Mouse (Mus musculus): ENCODE measurements at regions not wholly inside any gene's neighbourhood (a gene's known extent, or its start where the extent isn't known, plus 50 kb on each side); places are given as distances from the start of the nearest gene placed in this dataset.

DNA sequence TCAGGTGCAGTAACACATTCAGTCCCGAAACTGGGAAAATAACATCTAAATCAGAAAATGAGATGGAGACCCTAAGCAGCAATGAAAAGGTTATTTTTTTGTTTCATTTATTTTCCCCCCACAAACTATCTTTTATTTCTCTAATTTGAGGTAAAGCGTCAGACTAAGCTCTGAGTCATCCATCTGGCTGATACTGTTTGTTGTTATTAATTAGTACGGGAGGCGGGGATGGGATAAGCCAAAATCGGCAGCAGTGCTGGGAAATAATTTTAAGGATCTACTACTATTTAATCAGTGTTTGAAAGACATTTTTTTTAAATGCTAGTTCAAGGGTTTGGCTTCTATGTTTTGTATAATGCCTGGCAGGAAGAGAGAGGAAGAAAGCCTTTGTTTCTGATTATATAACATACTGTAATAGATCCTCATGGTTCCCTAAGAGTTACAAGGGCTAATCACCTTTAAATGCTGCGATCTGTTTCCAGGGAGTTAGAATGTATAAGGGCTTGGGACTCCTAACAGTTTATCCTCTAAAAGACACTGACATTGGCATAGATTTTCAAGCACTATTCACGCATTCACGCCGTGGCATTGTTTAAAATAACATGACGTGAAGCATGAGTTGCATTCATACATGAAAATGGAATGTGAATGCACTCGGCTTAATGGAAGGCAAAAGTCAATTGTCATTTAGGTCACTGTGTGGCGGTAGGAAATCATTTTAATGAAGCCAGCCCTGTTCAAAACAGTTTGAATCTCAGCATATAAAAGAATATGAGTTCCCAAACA is 446.4 kb upstream of the Igfbp7 start:
- H3K4me3 ChIP-seq (ENCODE audit: low read depth, low read length): no peak overlapping the region
- WGBS: 90% methylated on average over 12 of the region's 12 CpGs

GRCm38 (mm10) chr5:77851645-77852044 is 443.8 kb upstream of the Igfbp7 start:
- no peak for ATAC-seq (ENCODE audit: insufficient number of reproducible peaks, low FRiP score, low TSS enrichment, low read depth)
- no peak overlapping the region for H3K4me2 ChIP-seq (ENCODE audit: low read depth, severe bottlenecking)
- no peaks in the 10 kb centered on the region for H3K9me3 ChIP-seq (ENCODE audit: control insufficient read depth, low read length)
- 84% methylated on average over 3 of the region's 3 CpGs for WGBS
- H3K27me3 ChIP-seq (ENCODE audit: control insufficient read depth, insufficient read depth, low read length): no peaks in the 10 kb centered on the region
- no peak overlapping the region for H3K27ac ChIP-seq (replicated peaks; ENCODE audit: low read depth, low read length)
- no peak overlapping the region for H3K4me3 ChIP-seq (ENCODE audit: low read depth, low read length)
- DNase-seq (ENCODE audit: low spot score): no peak
- H3K36me3 ChIP-seq (ENCODE audit: control insufficient read depth, insufficient read depth, low read length): no peaks in the 10 kb centered on the region
- no peaks in the 10 kb centered on the region for H3K4me1 ChIP-seq (ENCODE audit: control insufficient read depth, insufficient read depth, low read length)
- H3K9ac ChIP-seq (ENCODE audit: low read length): no peak overlapping the region

More for the DNA sequence above, 446.4 kb upstream of the Igfbp7 start:
- no peaks in the 10 kb centered on the region for H3K36me3 ChIP-seq (ENCODE audit: control insufficient read depth, insufficient read depth, low read length)
- no peaks in the 10 kb centered on the region for H3K9me3 ChIP-seq (ENCODE audit: control insufficient read depth, low read length)
- DNase-seq (ENCODE audit: low spot score) (no peak), ATAC-seq (ENCODE audit: insufficient number of reproducible peaks, low FRiP score, low TSS enrichment, low read depth) (no peak)
- H3K27ac ChIP-seq (replicated peaks; ENCODE audit: low read depth, low read length): no peak overlapping the region
- no peak overlapping the region for H3K4me2 ChIP-seq (ENCODE audit: low read depth, severe bottlenecking)
- H3K4me1 ChIP-seq (ENCODE audit: control insufficient read depth, insufficient read depth, low read length): no peaks in the 10 kb centered on the region
- H3K9ac ChIP-seq (ENCODE audit: low read length): no peak overlapping the region
- no peaks in the 10 kb centered on the region for H3K27me3 ChIP-seq (ENCODE audit: control insufficient read depth, insufficient read depth, low read length)

- WGBS: 75% methylated on average over 5 of the region's 5 CpGs
- no peak overlapping the region for H3K4me3 ChIP-seq (ENCODE audit: low read depth, low read length)
- no peaks in the 10 kb centered on the region for H3K4me1 ChIP-seq (ENCODE audit: control insufficient read depth, insufficient read depth, low read length)
- DNase-seq (ENCODE audit: low spot score) (no peak), ATAC-seq (ENCODE audit: insufficient number of reproducible peaks, low FRiP score, low TSS enrichment, low read depth) (no peak)
- H3K27ac ChIP-seq (replicated peaks; ENCODE audit: low read depth, low read length): no peak overlapping the region
- no peak overlapping the region for H3K4me2 ChIP-seq (ENCODE audit: low read depth, severe bottlenecking)
- no peaks in the 10 kb centered on the region for H3K9me3 ChIP-seq (ENCODE audit: control insufficient read depth, low read length)
- H3K27me3 ChIP-seq (ENCODE audit: control insufficient read depth, insufficient read depth, low read length): no peaks in the 10 kb centered on the region
- H3K9ac ChIP-seq (ENCODE audit: low read length): no peak overlapping the region
- no peaks in the 10 kb centered on the region for H3K36me3 ChIP-seq (ENCODE audit: control insufficient read depth, insufficient read depth, low read length)
Measured at GRCm38 (mm10) chr5:77838186-77839097, 430.6 kb upstream of the Igfbp7 start.

- H3K27ac ChIP-seq (replicated peaks; ENCODE audit: low read depth, low read length): no peak overlapping the region
- H3K9me3 ChIP-seq (ENCODE audit: control insufficient read depth, low read length): no peaks in the 10 kb centered on the region
- no peak overlapping the region for H3K9ac ChIP-seq (ENCODE audit: low read length)
- no peak overlapping the region for H3K4me2 ChIP-seq (ENCODE audit: low read depth, severe bottlenecking)
- no peak overlapping the region for H3K4me3 ChIP-seq (ENCODE audit: low read depth, low read length)
- DNase-seq (ENCODE audit: low spot score) (no peak), ATAC-seq (ENCODE audit: insufficient number of reproducible peaks, low FRiP score, low TSS enrichment, low read depth) (no peak)
- H3K27me3 ChIP-seq (ENCODE audit: control insufficient read depth, insufficient read depth, low read length): no peaks in the 10 kb centered on the region
- H3K4me1 ChIP-seq (ENCODE audit: control insufficient read depth, insufficient read depth, low read length): no peaks in the 10 kb centered on the region
- 95% methylated on average over 2 of the region's 2 CpGs for WGBS
- H3K36me3 ChIP-seq (ENCODE audit: control insufficient read depth, insufficient read depth, low read length): no peaks in the 10 kb centered on the region
Measured at GRCm38 (mm10) chr5:77827971-77828370, 420.1 kb upstream of the Igfbp7 start.

GRCm38 (mm10) chr5:77826063-77826462 is 418.2 kb upstream of the Igfbp7 start:
- no peaks in the 10 kb centered on the region for H3K36me3 ChIP-seq (ENCODE audit: control insufficient read depth, insufficient read depth, low read length)
- H3K27me3 ChIP-seq (ENCODE audit: control insufficient read depth, insufficient read depth, low read length): no peaks in the 10 kb centered on the region
- 84% methylated on average over 4 of the region's 4 CpGs for WGBS
- H3K27ac ChIP-seq (replicated peaks; ENCODE audit: low read depth, low read length): no peak overlapping the region
- no peak overlapping the region for H3K4me3 ChIP-seq (ENCODE audit: low read depth, low read length)
- no peaks in the 10 kb centered on the region for H3K4me1 ChIP-seq (ENCODE audit: control insufficient read depth, insufficient read depth, low read length)
- no peak for DNase-seq (ENCODE audit: low spot score)
- no peak overlapping the region for H3K4me2 ChIP-seq (ENCODE audit: low read depth, severe bottlenecking)
- ATAC-seq (ENCODE audit: insufficient number of reproducible peaks, low FRiP score, low TSS enrichment, low read depth): no peak
- H3K9ac ChIP-seq (ENCODE audit: low read length): no peak overlapping the region
- H3K9me3 ChIP-seq (ENCODE audit: control insufficient read depth, low read length): no peaks in the 10 kb centered on the region

DNA sequence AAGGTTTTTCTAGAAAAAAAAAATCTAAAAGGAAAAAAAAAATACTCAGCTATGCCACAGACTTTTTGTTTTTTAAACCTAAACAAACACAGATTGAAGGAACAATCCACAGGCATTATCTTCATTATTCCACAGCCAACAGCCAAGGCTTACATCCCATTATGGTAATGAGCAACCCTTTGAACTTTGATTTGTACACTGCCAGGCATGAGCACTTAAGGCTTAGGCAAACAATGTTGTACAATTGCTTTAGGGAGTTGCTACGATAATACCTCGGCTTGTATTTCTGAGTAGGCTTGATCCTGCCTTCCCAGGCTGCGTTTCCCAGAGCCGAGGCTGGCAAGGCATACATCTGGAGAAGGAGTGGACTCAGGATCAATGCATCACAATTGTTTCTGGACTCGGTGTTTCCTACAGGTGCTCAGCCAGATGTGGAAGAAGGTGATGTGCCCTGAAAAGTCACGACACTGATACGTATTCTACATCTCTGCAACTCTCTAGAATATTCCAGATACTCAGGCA is 409.0 kb upstream of the Igfbp7 start:
- Histone ChIP-seq H3K4me2 (ENCODE audit: low read depth, severe bottlenecking) (no peak overlapping the region), H3K4me1 (ENCODE audit: control insufficient read depth, insufficient read depth, low read length) (no peaks in the 10 kb centered on the region), H3K27ac (replicated peaks; ENCODE audit: low read depth, low read length) (no peak overlapping the region), H3K9ac (ENCODE audit: low read length) (no peak overlapping the region), H3K36me3 (ENCODE audit: control insufficient read depth, insufficient read depth, low read length) (no peaks in the 10 kb centered on the region), H3K4me3 (ENCODE audit: low read depth, low read length) (no peak overlapping the region), H3K9me3 (ENCODE audit: control insufficient read depth, low read length) (no peaks in the 10 kb centered on the region), H3K27me3 (ENCODE audit: control insufficient read depth, insufficient read depth, low read length) (no peaks in the 10 kb centered on the region)
- no peak for DNase-seq (ENCODE audit: low spot score)
- WGBS: 60% methylated on average over 7 of the region's 7 CpGs
- no peak for ATAC-seq (ENCODE audit: insufficient number of reproducible peaks, low FRiP score, low TSS enrichment, low read depth)

DNA sequence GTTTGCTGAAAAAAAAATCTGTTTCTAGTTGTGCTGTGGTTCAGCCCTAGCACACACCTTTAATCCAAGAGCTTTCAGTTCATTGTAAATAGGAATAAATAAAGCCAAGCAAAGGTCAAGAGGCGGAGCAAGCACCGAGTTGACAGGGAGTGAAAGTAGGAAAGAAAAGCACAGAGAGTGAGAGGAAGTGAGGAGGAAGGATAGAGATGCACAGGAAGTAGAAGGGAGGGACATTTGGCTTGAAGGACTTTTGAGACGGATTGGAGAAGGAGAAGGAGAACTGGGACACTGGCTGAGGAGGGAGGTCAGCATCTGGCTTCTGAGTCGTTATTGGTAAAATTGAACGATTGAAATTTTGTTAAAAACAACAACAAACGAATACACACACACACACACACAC is 402.0 kb upstream of the Igfbp7 start:
- 80% methylated on average over 6 of the region's 6 CpGs for WGBS
- no peak for DNase-seq (ENCODE audit: low spot score)

DNA sequence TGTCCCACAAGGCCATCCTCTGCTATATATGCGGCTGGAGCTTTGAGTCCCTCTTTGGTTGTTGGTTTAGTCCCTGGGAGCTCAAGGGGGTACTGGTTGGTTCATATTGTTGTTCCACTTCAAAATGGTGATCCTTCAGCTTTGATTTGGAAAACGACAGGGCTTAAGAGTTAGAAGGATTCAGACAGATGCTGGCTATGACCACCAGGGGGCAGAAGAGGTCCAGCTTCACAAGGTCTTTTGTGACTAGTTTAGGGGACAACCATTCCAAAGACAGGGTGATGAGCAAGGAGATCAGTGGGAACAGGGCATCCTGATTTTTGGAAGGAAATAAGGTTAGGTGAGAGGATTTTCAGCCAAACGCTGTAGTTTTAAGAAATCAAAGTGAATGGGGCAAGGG is 399.9 kb upstream of the Igfbp7 start:
- Histone ChIP-seq H3K4me2 (ENCODE audit: low read depth, severe bottlenecking) (no peak overlapping the region), H3K9me3 (ENCODE audit: control insufficient read depth, low read length) (no peaks in the 10 kb centered on the region), H3K4me1 (ENCODE audit: control insufficient read depth, insufficient read depth, low read length) (peaks cover 5% of the 10 kb centered on the region; the same call in 1 of the 2 replicates), H3K27ac (replicated peaks; ENCODE audit: low read depth, low read length) (no peak overlapping the region), H3K4me3 (ENCODE audit: low read depth, low read length) (no peak overlapping the region), H3K36me3 (ENCODE audit: control insufficient read depth, insufficient read depth, low read length) (no peaks in the 10 kb centered on the region), H3K9ac (ENCODE audit: low read length) (no peak overlapping the region), H3K27me3 (ENCODE audit: control insufficient read depth, insufficient read depth, low read length) (no peaks in the 10 kb centered on the region)
- DNase-seq (ENCODE audit: low spot score) (peak; percentile 82), ATAC-seq (ENCODE audit: insufficient number of reproducible peaks, low FRiP score, low TSS enrichment, low read depth) (no peak)
- 43% methylated on average over 3 of the region's 3 CpGs for WGBS

More for the DNA sequence above, 402.0 kb upstream of the Igfbp7 start:
- Histone ChIP-seq H3K9me3 (ENCODE audit: control insufficient read depth, low read length) (no peaks in the 10 kb centered on the region), H3K4me3 (ENCODE audit: low read depth, low read length) (no peak overlapping the region), H3K27ac (replicated peaks; ENCODE audit: low read depth, low read length) (no peak overlapping the region), H3K4me2 (ENCODE audit: low read depth, severe bottlenecking) (no peak overlapping the region), H3K9ac (ENCODE audit: low read length) (no peak overlapping the region), H3K4me1 (ENCODE audit: control insufficient read depth, insufficient read depth, low read length) (no peaks in the 10 kb centered on the region), H3K27me3 (ENCODE audit: control insufficient read depth, insufficient read depth, low read length) (no peaks in the 10 kb centered on the region), H3K36me3 (ENCODE audit: control insufficient read depth, insufficient read depth, low read length) (no peaks in the 10 kb centered on the region)
- ATAC-seq (ENCODE audit: insufficient number of reproducible peaks, low FRiP score, low TSS enrichment, low read depth): no peak
